Mouse (Mus musculus): ENCODE measurements at regions not wholly inside any gene's neighbourhood (a gene's known extent, or its start where the extent isn't known, plus 50 kb on each side); places are given as distances from the start of the nearest gene placed in this dataset.

DNA sequence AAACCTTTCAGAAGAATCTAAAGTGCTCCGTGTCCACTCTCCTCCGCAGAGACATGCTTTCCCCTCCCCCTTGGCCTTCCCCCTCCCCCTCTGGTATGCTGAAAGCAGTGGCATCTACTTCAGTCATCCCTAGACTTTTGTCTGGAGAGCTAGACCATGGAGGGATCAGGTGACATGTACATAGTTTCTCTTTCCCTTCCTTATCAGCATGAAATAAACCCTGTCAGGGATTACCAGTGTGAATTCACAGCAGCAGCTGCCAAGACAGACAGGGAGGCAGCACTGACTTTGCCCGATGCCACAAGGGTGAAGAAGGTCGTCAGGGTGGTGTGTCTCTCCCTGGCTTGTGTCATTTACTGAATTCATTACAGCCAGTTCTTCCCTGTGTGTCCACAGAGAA lies 241.9 kb downstream of the Arpp21 start:
- TF ChIP-seq CTCF (IDR thresholded peaks at IDR 0.05; ENCODE audit: low read depth) (no peak), EP300 (IDR thresholded peaks at IDR 0.05; ENCODE audit: low read depth) (no peak)

Measured in liver, postnatal 0 days (tissue).